Mouse (Mus musculus) ES-Bruce4 (cell line): ENCODE results near the gene Msi2.

Source experiments
- CTCF ChIP-seq: IDR thresholded peaks from one replicate; pipeline ENCODE4 v1.8.1; 2011; ENCODE audit warnings: low read depth, low read length
- EP300 ChIP-seq: IDR thresholded peaks from 2 replicates; pipeline ENCODE4 v1.6.1; 2011; ENCODE audit warnings: low read depth, low read length; ENCODE audit not compliant: insufficient read depth
- POLR2A ChIP-seq: IDR thresholded peaks from one replicate; pipeline ENCODE4 v1.8.1; 2011; ENCODE audit warnings: low read length; ENCODE audit not compliant: insufficient read depth

DNA sequence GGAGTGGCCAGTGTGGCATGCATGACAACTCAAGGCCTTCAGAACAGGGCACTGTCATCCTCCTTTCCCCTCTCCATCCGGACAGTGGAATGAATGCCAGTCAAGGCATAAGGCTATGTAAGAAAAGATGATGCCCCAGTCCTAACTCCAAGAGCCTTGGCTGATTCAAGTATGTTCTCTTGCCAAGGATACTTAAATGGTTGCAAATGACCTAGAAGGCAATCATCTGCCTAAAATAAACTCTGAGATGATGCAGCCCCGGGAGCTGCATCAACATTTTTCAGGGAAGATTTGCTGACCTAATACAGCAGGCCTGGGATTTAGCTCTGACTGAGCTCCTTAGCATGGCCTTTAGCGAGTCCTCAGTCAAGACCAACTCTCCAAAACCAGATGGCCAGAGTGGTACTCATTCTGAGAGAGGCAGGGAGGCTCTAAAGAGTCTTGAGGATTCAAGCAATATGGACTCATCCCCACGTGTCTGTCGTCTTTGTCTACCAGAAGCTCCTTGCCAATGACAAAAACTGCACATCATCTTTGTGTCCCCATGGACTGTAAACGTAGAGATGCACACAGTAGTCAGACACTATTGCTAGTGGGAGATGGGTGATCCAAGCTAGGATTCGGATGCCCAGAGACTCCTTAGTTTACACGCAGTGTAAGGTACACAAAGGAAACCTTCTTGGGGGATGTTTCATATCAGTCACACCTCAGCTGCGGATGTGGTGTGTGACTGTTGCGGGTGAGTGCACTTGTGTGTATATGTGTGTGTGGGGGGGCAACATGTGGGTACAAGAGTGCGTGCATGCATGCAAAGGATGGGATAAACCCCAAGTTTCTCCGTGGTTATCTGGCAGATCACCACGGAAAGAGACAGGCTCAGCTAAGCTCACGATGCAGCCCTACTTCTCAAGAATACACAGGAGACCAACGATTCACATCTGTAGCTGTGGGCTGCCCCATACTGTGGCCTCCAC is 176.4 kb downstream of the Msi2 start:
- TF ChIP-seq CTCF (no peak), POLR2A (no peak), EP300 (no peak)
